10 mouse cellular contexts compared by ENCODE assay signal in genomic region chr5:139818801-139819200, GRCm38 (mm10). TPM values are rescaled to one million over a fixed set of nuclear protein-coding genes. Genes with fewer than 3 reads are reported as not detected.
A peak's percentile ranks its signal among the peaks of the same experiment; 100 is the strongest.
DNase-seq lines count a peak whose midpoint lies in the region; ATAC-seq and TF ChIP-seq lines count a peak whose summit lies in the region.
"Had no signal": no experiment of that assay in that cellular context is flagged by ENCODE, and none has a peak within 500 bp of the region (broad histone marks: within the 10 kb centered on the region; RNA-seq: fewer than 3 reads in every experiment).

No protein-coding gene starts in this region.

- no peak for TF ChIP-seq EP300 in MEL (IDR thresholded peaks at IDR 0.05; ENCODE audit: low read depth in 1 of 2, low read length in 2 of 2)

- H3K9me3 ChIP-seq in hindbrain, embryonic 14.5 days (ENCODE audit: control insufficient read depth, low read length) = no peaks in the 10 kb centered on the region
- no peaks in the 10 kb centered on the region for H3K9me3 ChIP-seq in hindbrain, embryonic 13.5 days
- H3K9me3 ChIP-seq in MEL (replicated peaks; ENCODE audit: insufficient read depth, low read length) = no peaks in the 10 kb centered on the region
- H3K9me3 ChIP-seq in embryonic facial prominence, embryonic 10.5 days = no peaks in the 10 kb centered on the region
- H3K9me3 ChIP-seq in liver, embryonic 11.5 days (ENCODE audit: control insufficient read depth, low read length) = no peaks in the 10 kb centered on the region
- H3K9me3 ChIP-seq: embryonic facial prominence, embryonic 13.5 days; limb, embryonic 15.5 days had no signal

- TF ChIP-seq RAD21 in MEL (IDR thresholded peaks at IDR 0.05; ENCODE audit: low read depth, low read length) = peak; percentile 76

- DNase-seq in hindbrain, embryonic 14.5 days (ENCODE audit: low spot score) = peak; percentile 51
- peak; percentile 80 for DNase-seq in MEL (ENCODE audit: low read depth, low spot score)
- DNase-seq in embryonic facial prominence, embryonic 10.5 days (ENCODE audit: low spot score) = peak; percentile 28
- no peak for DNase-seq in liver, embryonic 11.5 days (ENCODE audit: low spot score)
- peak; percentile 67 to 78 for DNase-seq in spleen, postnatal 14 days (ENCODE audit: low spot score in 2 of 2)
- no peak for DNase-seq in gastrocnemius, adult 8-10 months (ENCODE audit: low spot score in 2 of 2)
- DNase-seq in cerebellum, adult 9-11 months = no peak

- no peaks in the 10 kb centered on the region for H3K79me2 ChIP-seq in MEL (ENCODE audit: control insufficient read depth, insufficient read depth, low read length, poor library complexity)

- H3K36me3 ChIP-seq in hindbrain, embryonic 14.5 days (replicated peaks; ENCODE audit: control insufficient read depth, insufficient read depth) = peaks cover 27% of the 10 kb centered on the region
- H3K36me3 ChIP-seq in hindbrain, embryonic 13.5 days = peaks cover 25% of the 10 kb centered on the region
- H3K36me3 ChIP-seq in MEL (ENCODE audit: control insufficient read depth in 1 of 2, insufficient read depth in 2 of 2, low read length in 2 of 2) = peaks cover 0 to 14% of the 10 kb centered on the region in 2 experiments; a peak in 3 of 4 replicates
- H3K36me3 ChIP-seq in embryonic facial prominence, embryonic 10.5 days (replicated peaks) = peaks cover 29% of the 10 kb centered on the region
- peaks cover 22% of the 10 kb centered on the region for H3K36me3 ChIP-seq in liver, embryonic 11.5 days (ENCODE audit: control insufficient read depth, insufficient read depth, low read length)

- no peaks in the 10 kb centered on the region for H3K4me1 ChIP-seq in hindbrain, embryonic 14.5 days (replicated peaks; ENCODE audit: control insufficient read depth, insufficient read depth, low read length)
- peaks cover 7% of the 10 kb centered on the region; the same call in 1 of the 2 replicates for H3K4me1 ChIP-seq in hindbrain, embryonic 13.5 days (replicated peaks)
- H3K4me1 ChIP-seq in MEL (ENCODE audit: control insufficient read depth in 1 of 2, insufficient read depth in 2 of 2, low read length in 2 of 2) = peaks cover 2 to 37% of the 10 kb centered on the region in 2 experiments; a peak in 3 of 4 replicates
- H3K4me1 ChIP-seq in embryonic facial prominence, embryonic 10.5 days = peaks cover 4% of the 10 kb centered on the region; the same call in 1 of the 2 replicates
- H3K4me1 ChIP-seq in liver, embryonic 11.5 days (replicated peaks; ENCODE audit: control insufficient read depth, insufficient read depth, low read length) = peaks cover 40% of the 10 kb centered on the region
- H3K4me1 ChIP-seq: embryonic facial prominence, embryonic 13.5 days; limb, embryonic 15.5 days had no signal

- 57% methylated on average over 4 of the region's 4 CpGs for WGBS in hindbrain, embryonic 14.5 days
- 58% methylated on average over 4 of the region's 4 CpGs for WGBS in hindbrain, embryonic 13.5 days
- 53% methylated on average over 4 of the region's 4 CpGs for WGBS in embryonic facial prominence, embryonic 10.5 days
- 49% methylated on average over 4 of the region's 4 CpGs for WGBS in liver, embryonic 11.5 days

- H3K9ac ChIP-seq in hindbrain, embryonic 14.5 days = no peak overlapping the region
- no peak overlapping the region for H3K9ac ChIP-seq in hindbrain, embryonic 13.5 days
- no peak overlapping the region for H3K9ac ChIP-seq in MEL (ENCODE audit: control insufficient read depth, low read depth, low read length, poor library complexity, severe bottlenecking)
- H3K9ac ChIP-seq in liver, embryonic 11.5 days (ENCODE audit: low read depth, low read length) = peak overlapping the region; percentile 40; the same call in 1 of the 2 replicates
- H3K9ac ChIP-seq: embryonic facial prominence, embryonic 13.5 days; limb, embryonic 15.5 days had no signal

- TF ChIP-seq CTCF in MEL (IDR thresholded peaks at IDR 0.05 in 2 of 3, conservative IDR thresholded peaks at IDR 0.05 in 1 of 3; ENCODE audit: control insufficient read depth in 1 of 3, insufficient read depth in 1 of 3, low read depth in 2 of 3, low read length in 3 of 3, poor library complexity in 1 of 3, severe bottlenecking in 1 of 3) = peak; percentile 81 to 90 (median 86)

- TF ChIP-seq POLR2A in MEL (IDR thresholded peaks at IDR 0.05; ENCODE audit: control insufficient read depth in 1 of 2, insufficient read depth in 1 of 2, low read depth in 1 of 2, low read length in 2 of 2, poor library complexity in 1 of 2) = no peak

- no peak overlapping the region for H3K4me3 ChIP-seq in hindbrain, embryonic 14.5 days (replicated peaks; ENCODE audit: low read length)
- H3K4me3 ChIP-seq in hindbrain, embryonic 13.5 days = no peak overlapping the region
- no peak overlapping the region for H3K4me3 ChIP-seq in MEL (ENCODE audit: control insufficient read depth in 1 of 2, insufficient read depth in 1 of 2, low read depth in 2 of 2, low read length in 2 of 2)
- H3K4me3 ChIP-seq in embryonic facial prominence, embryonic 10.5 days = no peak overlapping the region
- no peak overlapping the region for H3K4me3 ChIP-seq in liver, embryonic 11.5 days (ENCODE audit: low read depth, low read length)
- H3K4me3 ChIP-seq: embryonic facial prominence, embryonic 13.5 days; limb, embryonic 15.5 days had no signal

- peaks cover 6% of the 10 kb centered on the region; the same call in 1 of the 2 replicates for H3K27me3 ChIP-seq in hindbrain, embryonic 14.5 days (ENCODE audit: control insufficient read depth, insufficient read depth, low read length)
- peaks cover 17% of the 10 kb centered on the region for H3K27me3 ChIP-seq in hindbrain, embryonic 13.5 days
- no peaks in the 10 kb centered on the region for H3K27me3 ChIP-seq in MEL (ENCODE audit: control insufficient read depth in 1 of 2, insufficient read depth in 2 of 2, low read length in 2 of 2)
- H3K27me3 ChIP-seq in embryonic facial prominence, embryonic 10.5 days (replicated peaks; ENCODE audit: low read depth, poor library complexity, severe bottlenecking) = peaks cover 20% of the 10 kb centered on the region
- peaks cover 4% of the 10 kb centered on the region for H3K27me3 ChIP-seq in liver, embryonic 11.5 days (replicated peaks; ENCODE audit: control insufficient read depth, insufficient read depth, low read length)

- no peak for ATAC-seq in hindbrain, embryonic 14.5 days (ENCODE audit: low FRiP score)
- ATAC-seq in hindbrain, embryonic 13.5 days (ENCODE audit: low FRiP score) = no peak
- peak; percentile 78 for ATAC-seq in liver, embryonic 11.5 days (replicated peaks; ENCODE audit: low FRiP score)

- no peak overlapping the region for H3K27ac ChIP-seq in hindbrain, embryonic 14.5 days
- no peak overlapping the region for H3K27ac ChIP-seq in hindbrain, embryonic 13.5 days
- no peak overlapping the region for H3K27ac ChIP-seq in MEL (ENCODE audit: control insufficient read depth, low read depth, low read length)
- no peak overlapping the region for H3K27ac ChIP-seq in embryonic facial prominence, embryonic 10.5 days (replicated peaks)
- H3K27ac ChIP-seq in liver, embryonic 11.5 days (ENCODE audit: low read depth, low read length) = 0 out of 2 replicates have a peak overlapping the region, but pooled peaks have one; percentile 71
- H3K27ac ChIP-seq: embryonic facial prominence, embryonic 13.5 days had no signal

- no peak overlapping the region for H3K4me2 ChIP-seq in hindbrain, embryonic 14.5 days (replicated peaks)
- no peak overlapping the region for H3K4me2 ChIP-seq in hindbrain, embryonic 13.5 days
- no peak overlapping the region; the same call in 1 of the 2 replicates for H3K4me2 ChIP-seq in liver, embryonic 11.5 days
- H3K4me2 ChIP-seq: embryonic facial prominence, embryonic 13.5 days had no signal

RNA-seq across cellular contexts. Expression of gene Tmem184a, which starts 0.9 kb away (rescaled TPM):
- 0.08 TPM in 1 of 2 replicates, not detected in the other for polyA plus RNA-seq in hindbrain, embryonic 14.5 days (2014; fragmentation: Nextera tagmentation; extraction: Ambion mirVana)
- 0.05 and 0.12 TPM in 2 replicates for polyA plus RNA-seq in hindbrain, embryonic 13.5 days (2015; fragmentation: Nextera tagmentation; extraction: Ambion mirVana)
- 0.07 and 0.27 TPM in 2 replicates for total RNA-seq in MEL (2012; rRNA removed)
- under 1 TPM in 1 of 2 experiments, not detected in 1; 0.10 TPM for polyA plus RNA-seq in MEL (2012; ENCODE audit: insufficient read depth in 1 of 2, insufficient read length in 2 of 2, low read depth in 1 of 2, low replicate concordance in 2 of 2, missing spikeins in 1 of 2)
- polyA plus RNA-seq in embryonic facial prominence, embryonic 10.5 days (2016; fragmentation: Nextera tagmentation; extraction: Ambion mirVana) = 3.5 and 4.3 TPM in 2 replicates
- polyA plus RNA-seq in liver, embryonic 11.5 days (2014; fragmentation: Nextera tagmentation; extraction: Ambion mirVana) = 2.3 and 2.7 TPM in 2 replicates
- 1 to 10 TPM in 2 of 4 experiments, under 1 TPM in 2; 0.41 to 1.4 (median 0.88) TPM for total RNA-seq in gastrocnemius, adult 8-10 months (2022)

RNA-seq across cellular contexts. Expression of gene Gm26938, which starts 7.4 kb away (rescaled TPM):
- polyA plus RNA-seq in hindbrain, embryonic 14.5 days (2014; fragmentation: Nextera tagmentation; extraction: Ambion mirVana) = 0.29 and 0.31 TPM in 2 replicates
- not detected in 2 replicates for polyA plus RNA-seq in hindbrain, embryonic 13.5 days (2015; fragmentation: Nextera tagmentation; extraction: Ambion mirVana)
- total RNA-seq in MEL (2012; rRNA removed) = not detected in 2 replicates
- polyA plus RNA-seq in MEL (2012; ENCODE audit: insufficient read depth in 1 of 2, insufficient read length in 2 of 2, low read depth in 1 of 2, low replicate concordance in 2 of 2, missing spikeins in 1 of 2) = under 1 TPM in 1 of 2 experiments, not detected in 1; 0.11 TPM
- polyA plus RNA-seq in embryonic facial prominence, embryonic 10.5 days (2016; fragmentation: Nextera tagmentation; extraction: Ambion mirVana) = not detected in 2 replicates
- polyA plus RNA-seq in liver, embryonic 11.5 days (2014; fragmentation: Nextera tagmentation; extraction: Ambion mirVana) = not detected in 2 replicates
- not detected for total RNA-seq in gastrocnemius, adult 8-10 months (2022)
- polyA plus RNA-seq: limb, embryonic 15.5 days had no signal

RNA-seq across cellular contexts. Expression of gene Psmg3, which starts 7.9 kb away (rescaled TPM):
- 63.6 and 67.5 TPM in 2 replicates for polyA plus RNA-seq in hindbrain, embryonic 14.5 days (2014; fragmentation: Nextera tagmentation; extraction: Ambion mirVana)
- 73.5 and 78.7 TPM in 2 replicates for polyA plus RNA-seq in hindbrain, embryonic 13.5 days (2015; fragmentation: Nextera tagmentation; extraction: Ambion mirVana)
- total RNA-seq in MEL (2012; rRNA removed) = 70.0 and 75.4 TPM in 2 replicates
- polyA plus RNA-seq in MEL (2012; ENCODE audit: insufficient read depth in 1 of 2, insufficient read length in 2 of 2, low read depth in 1 of 2, low replicate concordance in 2 of 2, missing spikeins in 1 of 2) = 10 to 100 TPM in 1 of 2 experiments, not detected in 1; 81.9 TPM
- polyA plus RNA-seq in embryonic facial prominence, embryonic 10.5 days (2016; fragmentation: Nextera tagmentation; extraction: Ambion mirVana) = 91.9 and 95.0 TPM in 2 replicates
- polyA plus RNA-seq in liver, embryonic 11.5 days (2014; fragmentation: Nextera tagmentation; extraction: Ambion mirVana) = 112 and 124 TPM in 2 replicates
- total RNA-seq in gastrocnemius, adult 8-10 months (2022) = 10 to 100 TPM in 1 of 4 experiments, 1 to 10 TPM in 3; 7.8 to 10.4 (median 8.8) TPM

RNA-seq across cellular contexts. Expression of gene Mafk, which starts 27.5 kb away (rescaled TPM):
- 7.1 and 7.8 TPM in 2 replicates for polyA plus RNA-seq in hindbrain, embryonic 14.5 days (2014; fragmentation: Nextera tagmentation; extraction: Ambion mirVana)
- 13.2 and 13.4 TPM in 2 replicates for polyA plus RNA-seq in hindbrain, embryonic 13.5 days (2015; fragmentation: Nextera tagmentation; extraction: Ambion mirVana)
- 43.6 and 62.1 TPM in 2 replicates for total RNA-seq in MEL (2012; rRNA removed)
- 10 to 100 TPM in 1 of 2 experiments, not detected in 1; 56.5 TPM for polyA plus RNA-seq in MEL (2012; ENCODE audit: insufficient read depth in 1 of 2, insufficient read length in 2 of 2, low read depth in 1 of 2, low replicate concordance in 2 of 2, missing spikeins in 1 of 2)
- 9.2 and 10.5 TPM in 2 replicates for polyA plus RNA-seq in embryonic facial prominence, embryonic 10.5 days (2016; fragmentation: Nextera tagmentation; extraction: Ambion mirVana)
- 30.4 and 35.1 TPM in 2 replicates for polyA plus RNA-seq in liver, embryonic 11.5 days (2014; fragmentation: Nextera tagmentation; extraction: Ambion mirVana)
- 10 to 100 TPM; 15.2 to 21.2 (median 18.1) TPM for total RNA-seq in gastrocnemius, adult 8-10 months (2022)

RNA-seq across cellular contexts. Expression of gene Ints1, which starts 43.3 kb away (rescaled TPM):
- polyA plus RNA-seq in hindbrain, embryonic 14.5 days (2014; fragmentation: Nextera tagmentation; extraction: Ambion mirVana) = 37.2 and 37.6 TPM in 2 replicates
- polyA plus RNA-seq in hindbrain, embryonic 13.5 days (2015; fragmentation: Nextera tagmentation; extraction: Ambion mirVana) = 24.7 and 27.3 TPM in 2 replicates
- total RNA-seq in MEL (2012; rRNA removed) = 77.9 and 82.5 TPM in 2 replicates
- 10 to 100 TPM in 1 of 2 experiments, not detected in 1; 89.2 TPM for polyA plus RNA-seq in MEL (2012; ENCODE audit: insufficient read depth in 1 of 2, insufficient read length in 2 of 2, low read depth in 1 of 2, low replicate concordance in 2 of 2, missing spikeins in 1 of 2)
- 42.6 and 44.4 TPM in 2 replicates for polyA plus RNA-seq in embryonic facial prominence, embryonic 10.5 days (2016; fragmentation: Nextera tagmentation; extraction: Ambion mirVana)
- polyA plus RNA-seq in liver, embryonic 11.5 days (2014; fragmentation: Nextera tagmentation; extraction: Ambion mirVana) = 34.9 TPM in 2 replicates
- total RNA-seq in gastrocnemius, adult 8-10 months (2022) = 10 to 100 TPM; 29.3 to 37.0 (median 32.3) TPM

Comparison
In these comparisons a context has a peak if more than half of its experiments do, and no peak if none do; other contexts are left out.
1. DNase-seq: peak in hindbrain, embryonic 14.5 days (single experiment), MEL (single experiment), embryonic facial prominence, embryonic 10.5 days (single experiment) and spleen, postnatal 14 days (2 of 2); none in liver, embryonic 11.5 days (single experiment), gastrocnemius, adult 8-10 months (0 of 2) and cerebellum, adult 9-11 months (single experiment).